Mouse (Mus musculus) CD4-positive, CD25-positive, alpha-beta regulatory T cell, adult 9 weeks (primary cell): Measurements from ENCODE around the gene Olfr1497. TPM values are rescaled to one million over a fixed set of nuclear protein-coding genes. Genes with fewer than 3 reads are reported as not detected.

Source experiments
- polyA plus RNA-seq: library from polyadenylated mRNA; unstranded; fragments of 100-300 nt; shearing (Covaris generic); gene quantifications from one replicate; pipeline ENCODE4 v1.2.1, GENCODE M21; 2017

The Olfr1497 gene
- not detected for polyA plus RNA-seq

GRCm38 (mm10) chr19:13798102-13798501, at the start of gene Olfr1497:
TSS of gene Olfr1497 (minus strand) at chr19:13798202.

GRCm38 (mm10) chr19:13830388-13830787, 32.4 kb upstream of the Olfr1497 start, which contains the start of gene Olfr1500:
TSS of gene Olfr1500 (minus strand) at chr19:13830488.

GRCm38 (mm10) chr19:13819347-13819746, 21.3 kb upstream of the Olfr1497 start, which contains the start of gene Olfr1499:
TSS of gene Olfr1499 (minus strand) at chr19:13819447.

GRCm38 (mm10) chr19:13777578-13777977, 20.4 kb downstream of the Olfr1497 start, which contains the start of gene Olfr1496:
TSS of gene Olfr1496 (plus strand) at chr19:13777878.

GRCm38 (mm10) chr19:13764306-13764705, 33.7 kb downstream of the Olfr1497 start, which contains the start of gene Olfr1495:
TSS of gene Olfr1495 (plus strand) at chr19:13764606.

Other genes starting within 250 kb of the Olfr1497 start
- not detected for gene Olfr1484, start 214.7 kb downstream of the Olfr1497 start, polyA plus RNA-seq
- gene Olfr1487, start 180.8 kb downstream of the Olfr1497 start, polyA plus RNA-seq: not detected
- not detected for gene Olfr1489, start 166.6 kb downstream of the Olfr1497 start, polyA plus RNA-seq
- gene Olfr1490, start 147.1 kb downstream of the Olfr1497 start, polyA plus RNA-seq: not detected
- gene Olfr1491, start 100.9 kb downstream of the Olfr1497 start, polyA plus RNA-seq: not detected
- not detected for gene Olfr1493-ps1, start 74.9 kb downstream of the Olfr1497 start, polyA plus RNA-seq
- not detected for gene Olfr1494, start 58.5 kb downstream of the Olfr1497 start, polyA plus RNA-seq
- gene Olfr1495, start 33.6 kb downstream of the Olfr1497 start, polyA plus RNA-seq: not detected
- gene Olfr1496, start 20.3 kb downstream of the Olfr1497 start, polyA plus RNA-seq: not detected
- gene Olfr1499, start 21.2 kb upstream of the Olfr1497 start, polyA plus RNA-seq: not detected
- gene Olfr1500, start 32.3 kb upstream of the Olfr1497 start, polyA plus RNA-seq: not detected
- gene Olfr1501, start 52.5 kb upstream of the Olfr1497 start, polyA plus RNA-seq: not detected
- not detected for gene Olfr1502, start 63.6 kb upstream of the Olfr1497 start, polyA plus RNA-seq
- not detected for gene Olfr1504, start 99.7 kb upstream of the Olfr1497 start, polyA plus RNA-seq
- not detected for gene Olfr1505, start 115.3 kb upstream of the Olfr1497 start, polyA plus RNA-seq